Mouse (Mus musculus) neural tube, embryonic 11.5 days (tissue): Measurements from ENCODE around the gene Bves. TPM values are rescaled to one million over a fixed set of nuclear protein-coding genes. Genes with fewer than 3 reads are reported as not detected.
A peak's percentile ranks its signal among the peaks of the same experiment; 100 is the strongest.

ENCODE experiments used
- ATAC-seq: fragments of 200-750 bp; cut with Nextera tagmentation; 2 replicates; pipeline ENCODE4 v1.8.0; 2017; ENCODE audit warnings: moderate number of reproducible peaks, mild to moderate bottlenecking, moderate TSS enrichment, moderate library complexity; ENCODE audit not compliant: insufficient read depth, low FRiP score, low TSS enrichment
- DNase-seq: peaks from one replicate; pipeline ENCODE4 v3.0.0-alpha.2; 2015; ENCODE audit warnings: low spot score
- H3K27ac ChIP-seq: fragments of 300-500 bp; sonication (generic); 2 replicates; pipeline ENCODE4 v1.5.1; 2014; ENCODE audit warnings: low read depth, mild to moderate bottlenecking, low read length
- H3K27me3 ChIP-seq: fragments of 300-500 bp; sonication (generic); 2 replicates; pipeline ENCODE4 v1.6.1; 2014; ENCODE audit warnings: mild to moderate bottlenecking, low read length, mixed read lengths; ENCODE audit not compliant: control insufficient read depth, insufficient read depth
- H3K36me3 ChIP-seq: fragments of 300-500 bp; sonication (generic); 2 replicates; pipeline ENCODE4 v1.6.1; 2014; ENCODE audit warnings: mild to moderate bottlenecking, low read length, moderate library complexity, mixed read lengths; ENCODE audit not compliant: control insufficient read depth, insufficient read depth
- H3K4me1 ChIP-seq: fragments of 300-500 bp; sonication (generic); 2 replicates; pipeline ENCODE4 v1.6.1; 2014; ENCODE audit warnings: low read length, mixed read lengths; ENCODE audit not compliant: control insufficient read depth, insufficient read depth
- H3K4me2 ChIP-seq: fragments of 300-500 bp; sonication (generic); 2 replicates; pipeline ENCODE4 v1.6.1; 2014; ENCODE audit warnings: low read depth, mild to moderate bottlenecking, moderate library complexity
- H3K4me3 ChIP-seq: fragments of 300-500 bp; sonication (generic); 2 replicates; pipeline ENCODE4 v1.5.1; 2014; ENCODE audit warnings: low read depth, low read length
- H3K9ac ChIP-seq: fragments of 300-500 bp; sonication (generic); 2 replicates; pipeline ENCODE4 v1.6.1; 2014; ENCODE audit warnings: mild to moderate bottlenecking, low read length
- H3K9me3 ChIP-seq: fragments of 300-500 bp; sonication (generic); 2 replicates; pipeline ENCODE4 v1.6.1; 2016; ENCODE audit warnings: low read length; ENCODE audit not compliant: control insufficient read depth
- WGBS: fragments of 180-500 bp; shearing (Covaris S2); extraction: QIAGEN DNeasy Blood & Tissue Kit; methylation state at CpG from one replicate; pipeline ENCODE4 v1.1.7; 2014; 5-methylcytosine and 5-hydroxymethylcytosine counted together
- polyA plus RNA-seq: library from polyadenylated mRNA; unstranded; fragments of >200 nt; fragmentation: Nextera tagmentation; extraction: Ambion mirVana; gene quantifications from 2 replicates; pipeline ENCODE4 v1.2.1, GENCODE M21; 2014

Gene Bves
- polyA plus RNA-seq, 1 experiment from 2014 or later, result 3.1 TPM

- 90% methylated on average over 17 of the region's 17 CpGs for WGBS
- ATAC-seq (no peak), DNase-seq (no peak)
- no peaks in the 10 kb centered on the region for H3K36me3 ChIP-seq
- no peak overlapping the region for H3K9ac ChIP-seq
- no peak overlapping the region for H3K4me2 ChIP-seq
- no peaks in the 10 kb centered on the region for H3K4me1 ChIP-seq
- no peaks in the 10 kb centered on the region for H3K9me3 ChIP-seq
- H3K27ac ChIP-seq, result no peak overlapping the region
- no peak overlapping the region for H3K4me3 ChIP-seq
- no peaks in the 10 kb centered on the region for H3K27me3 ChIP-seq
These were observed 31.6 kb downstream of the Bves start for GRCm38 (mm10) chr10:45366987-45367705.

- H3K9ac ChIP-seq, result no peak overlapping the region
- DNase-seq (no peak), ATAC-seq (no peak)
- no peaks in the 10 kb centered on the region for H3K9me3 ChIP-seq
- no peaks in the 10 kb centered on the region for H3K27me3 ChIP-seq
- no peaks in the 10 kb centered on the region for H3K4me1 ChIP-seq
- no peaks in the 10 kb centered on the region for H3K36me3 ChIP-seq
- H3K4me3 ChIP-seq, result no peak overlapping the region
- no peak overlapping the region for H3K4me2 ChIP-seq
- H3K27ac ChIP-seq, result no peak overlapping the region
- 83% methylated on average over 3 of the region's 3 CpGs for WGBS
These were observed 34.1 kb downstream of the Bves start for GRCm38 (mm10) chr10:45369639-45370038.

GRCm38 (mm10) chr10:45370545-45370944, 35.0 kb downstream of the Bves start:
- H3K27ac ChIP-seq, result no peak overlapping the region
- ATAC-seq (no peak), DNase-seq (no peak)
- no peak overlapping the region for H3K4me2 ChIP-seq
- no peaks in the 10 kb centered on the region for H3K36me3 ChIP-seq
- 81% methylated on average over 2 of the region's 2 CpGs for WGBS
- no peaks in the 10 kb centered on the region for H3K4me1 ChIP-seq
- no peak overlapping the region for H3K4me3 ChIP-seq
- H3K9me3 ChIP-seq, result no peaks in the 10 kb centered on the region
- H3K9ac ChIP-seq, result no peak overlapping the region
- H3K27me3 ChIP-seq, result no peaks in the 10 kb centered on the region

- Histone ChIP-seq H3K4me2 (no peak overlapping the region), H3K9ac (no peak overlapping the region), H3K4me3 (no peak overlapping the region), H3K27ac (no peak overlapping the region), H3K27me3 (no peaks in the 10 kb centered on the region), H3K4me1 (no peaks in the 10 kb centered on the region), H3K9me3 (no peaks in the 10 kb centered on the region), H3K36me3 (no peaks in the 10 kb centered on the region)
- DNase-seq (peak; percentile 69), ATAC-seq (peak; percentile 59)
- 62% methylated on average over 4 of the region's 4 CpGs for WGBS
These were observed 37.6 kb downstream of the Bves start for GRCm38 (mm10) chr10:45372994-45373692.

GRCm38 (mm10) chr10:45378269-45378668, 42.7 kb downstream of the Bves start:
- no peaks in the 10 kb centered on the region for H3K27me3 ChIP-seq
- DNase-seq (no peak), ATAC-seq (no peak)
- 90% methylated on average over 3 of the region's 3 CpGs for WGBS
- no peak overlapping the region for H3K9ac ChIP-seq
- no peak overlapping the region for H3K27ac ChIP-seq
- no peaks in the 10 kb centered on the region for H3K4me1 ChIP-seq
- no peak overlapping the region for H3K4me2 ChIP-seq
- H3K36me3 ChIP-seq, result no peaks in the 10 kb centered on the region
- H3K9me3 ChIP-seq, result no peaks in the 10 kb centered on the region
- no peak overlapping the region for H3K4me3 ChIP-seq

- no peak for ATAC-seq
- no peak overlapping the region for H3K4me2 ChIP-seq
- H3K4me3 ChIP-seq, result no peak overlapping the region
- H3K36me3 ChIP-seq, result no peaks in the 10 kb centered on the region
- H3K4me1 ChIP-seq, result no peaks in the 10 kb centered on the region
- no peak for DNase-seq
- no peaks in the 10 kb centered on the region for H3K27me3 ChIP-seq
- no peak overlapping the region for H3K9ac ChIP-seq
- H3K27ac ChIP-seq, result no peak overlapping the region
- no peaks in the 10 kb centered on the region for H3K9me3 ChIP-seq
These were observed 46.5 kb downstream of the Bves start for GRCm38 (mm10) chr10:45381937-45382636.

- WGBS, result 55% methylated on average over 3 of the region's 3 CpGs
- no peak for DNase-seq
- no peak overlapping the region for H3K4me3 ChIP-seq
- H3K27ac ChIP-seq, result no peak overlapping the region
- ATAC-seq, result no peak
- no peak overlapping the region for H3K9ac ChIP-seq
- no peak overlapping the region for H3K4me2 ChIP-seq
- no peaks in the 10 kb centered on the region for H3K27me3 ChIP-seq
- H3K9me3 ChIP-seq, result no peaks in the 10 kb centered on the region
- H3K36me3 ChIP-seq, result no peaks in the 10 kb centered on the region
- H3K4me1 ChIP-seq, result no peaks in the 10 kb centered on the region
These were observed 47.0 kb downstream of the Bves start for GRCm38 (mm10) chr10:45382637-45382958.

- H3K4me1 ChIP-seq, result no peaks in the 10 kb centered on the region
- DNase-seq (no peak), ATAC-seq (no peak)
These were observed 62.6 kb downstream of the Bves start for GRCm38 (mm10) chr10:45398211-45398610.

More at GRCm38 (mm10) chr10:45398211-45398610, 62.6 kb downstream of the Bves start:
- H3K27ac ChIP-seq, result no peak overlapping the region
- WGBS, result 82% methylated on average over 1 of the region's 1 CpGs
- no peaks in the 10 kb centered on the region for H3K9me3 ChIP-seq
- H3K27me3 ChIP-seq, result no peaks in the 10 kb centered on the region
- no peak overlapping the region for H3K4me2 ChIP-seq
- no peak overlapping the region for H3K4me3 ChIP-seq
- H3K9ac ChIP-seq, result no peak overlapping the region
- H3K36me3 ChIP-seq, result no peaks in the 10 kb centered on the region
